Mouse (Mus musculus) duodenum, adult 2 months (tissue): ENCODE data around the gene Tnfrsf19. TPM values are rescaled to one million over a fixed set of nuclear protein-coding genes. Genes with fewer than 3 reads are reported as not detected.

ENCODE experiments used
- polyA plus RNA-seq: library from polyadenylated mRNA; depleted of rRNA; stranded (reverse); fragments of >200 nt; gene quantifications from 2 replicates; pipeline ENCODE4 v1.2.3, GENCODE M21; 2012; ENCODE audit warnings: low replicate concordance; rRNA removed

Tnfrsf19 gene
- polyA plus RNA-seq = 5.5 and 7.5 TPM in 2 replicates

GRCm38 (mm10) chr14:61046091-61046681 lies at the start of gene Tnfrsf19:
Gene Tnfrsf19, minus strand, starts transcription at chr14:61046490.

Other genes with a start within 250 kb of the Tnfrsf19 start
- 0.05 and 0.06 TPM in 2 replicates for gene Sacs, start 92.0 kb upstream of the Tnfrsf19 start, polyA plus RNA-seq
- 0.04 TPM in 1 of 2 replicates, not detected in the other for gene Sgcg, start 212.0 kb upstream of the Tnfrsf19 start, polyA plus RNA-seq